Comparison of ENCODE assay signal across 10 mouse cellular contexts in genomic region chr2:18690756-18691155, GRCm38 (mm10). TPM values are rescaled to one million over a fixed set of nuclear protein-coding genes. Genes with fewer than 3 reads are reported as not detected.
DNase-seq lines count a peak whose midpoint lies in the region; ATAC-seq and TF ChIP-seq lines count a peak whose summit lies in the region.
"Had no signal": no experiment of that assay in that cellular context is flagged by ENCODE, and none has a peak within 500 bp of the region (broad histone marks: within the 10 kb centered on the region; RNA-seq: fewer than 3 reads in every experiment).

No protein-coding gene starts in this region.

- TF ChIP-seq EP300 in heart, postnatal 0 days (IDR thresholded peaks at IDR 0.05; ENCODE audit: low read depth): no peak

- peaks cover 17% of the 10 kb centered on the region for H3K4me1 ChIP-seq in heart, postnatal 0 days (ENCODE audit: control insufficient read depth, insufficient read depth)
- H3K4me1 ChIP-seq in embryonic facial prominence, embryonic 10.5 days: peaks cover 32% of the 10 kb centered on the region
- H3K4me1 ChIP-seq in hindbrain, embryonic 12.5 days: peaks cover 17% of the 10 kb centered on the region
- peaks cover 18% of the 10 kb centered on the region for H3K4me1 ChIP-seq in midbrain, embryonic 14.5 days (ENCODE audit: control insufficient read depth, insufficient read depth, low read length)

- H3K4me3 ChIP-seq in heart, postnatal 0 days (ENCODE audit: low read depth, low read length): peak overlapping the region; percentile 53; the same call in 1 of the 2 replicates
- peak overlapping the region; percentile 64 for H3K4me3 ChIP-seq in embryonic facial prominence, embryonic 10.5 days
- H3K4me3 ChIP-seq in hindbrain, embryonic 12.5 days: 0 out of 2 replicates have a peak overlapping the region, but pooled peaks have one; percentile 49
- peak overlapping the region; percentile 44; the same call in 1 of the 2 replicates for H3K4me3 ChIP-seq in midbrain, embryonic 14.5 days (replicated peaks; ENCODE audit: low read depth, low read length)
- H3K4me3 ChIP-seq: erythroblast, embryonic 14.5 days had no signal

- TF ChIP-seq CTCF in heart, postnatal 0 days (IDR thresholded peaks at IDR 0.05; ENCODE audit: low read depth): no peak

- no peak overlapping the region for H3K27ac ChIP-seq in heart, postnatal 0 days (ENCODE audit: low read depth)
- H3K27ac ChIP-seq in embryonic facial prominence, embryonic 10.5 days (replicated peaks): no peak overlapping the region
- H3K27ac ChIP-seq in hindbrain, embryonic 12.5 days: no peak overlapping the region
- H3K27ac ChIP-seq in midbrain, embryonic 14.5 days (replicated peaks; ENCODE audit: low read depth, low read length): no peak overlapping the region

- H3K9ac ChIP-seq in heart, postnatal 0 days (replicated peaks; ENCODE audit: low read depth, low read length): no peak overlapping the region
- H3K9ac ChIP-seq in hindbrain, embryonic 12.5 days: no peak overlapping the region
- no peak overlapping the region for H3K9ac ChIP-seq in midbrain, embryonic 14.5 days (replicated peaks; ENCODE audit: low read length)

- peaks cover 83% of the 10 kb centered on the region for H3K27me3 ChIP-seq in heart, postnatal 0 days (ENCODE audit: control insufficient read depth, insufficient read depth, low read length)
- peaks cover 92% of the 10 kb centered on the region for H3K27me3 ChIP-seq in embryonic facial prominence, embryonic 10.5 days (replicated peaks; ENCODE audit: low read depth, poor library complexity, severe bottlenecking)
- H3K27me3 ChIP-seq in hindbrain, embryonic 12.5 days: peaks cover 69% of the 10 kb centered on the region
- H3K27me3 ChIP-seq in midbrain, embryonic 14.5 days (ENCODE audit: control insufficient read depth, insufficient read depth, low read length): peaks cover 76% of the 10 kb centered on the region

- intact Hi-C loops in heart, postnatal 14 days (cut with DNase I): loop anchor here (5.0 kb wide), 3 partner anchors 103 to 307 kb away; partner anchors contain the start of genes 4930426L09Rik, Dnajc1 and Pip4k2a

- H3K36me3 ChIP-seq in heart, postnatal 0 days (replicated peaks; ENCODE audit: control insufficient read depth, insufficient read depth, low read length): no peaks in the 10 kb centered on the region
- no peaks in the 10 kb centered on the region for H3K36me3 ChIP-seq in embryonic facial prominence, embryonic 10.5 days (replicated peaks)
- no peaks in the 10 kb centered on the region for H3K36me3 ChIP-seq in hindbrain, embryonic 12.5 days
- H3K36me3 ChIP-seq in midbrain, embryonic 14.5 days (ENCODE audit: control insufficient read depth, insufficient read depth, low read length): no peaks in the 10 kb centered on the region

- peak overlapping the region; percentile 66; the same call in 1 of the 2 replicates for H3K4me2 ChIP-seq in heart, postnatal 0 days (ENCODE audit: low read depth, low read length)
- H3K4me2 ChIP-seq in hindbrain, embryonic 12.5 days (replicated peaks): peak overlapping the region; percentile 81
- peak overlapping the region; percentile 84 for H3K4me2 ChIP-seq in midbrain, embryonic 14.5 days (ENCODE audit: low read length)

- 6% methylated on average over 9 of the region's 9 CpGs for WGBS in heart, postnatal 0 days
- WGBS in embryonic facial prominence, embryonic 10.5 days: 1% methylated on average over 9 of the region's 9 CpGs
- 2% methylated on average over 9 of the region's 9 CpGs for WGBS in hindbrain, embryonic 12.5 days
- under 1% methylated on average over 9 of the region's 9 CpGs for WGBS in midbrain, embryonic 14.5 days

- no peak for DNase-seq in heart, postnatal 0 days (ENCODE audit: low spot score)
- DNase-seq in heart, postnatal 14 days: no peak
- no peak for DNase-seq in embryonic facial prominence, embryonic 10.5 days (ENCODE audit: low spot score)
- DNase-seq in midbrain, embryonic 14.5 days: peak; percentile 53
- no peak for DNase-seq in spleen, postnatal 4 days (ENCODE audit: low spot score in 2 of 2)
- DNase-seq in embryo, embryonic 10.5 days (ENCODE audit: low spot score): no peak
- no peak for DNase-seq in kidney, postnatal 14 days
- DNase-seq: lung, postnatal 36 days had no signal

- H3K9me3 ChIP-seq in heart, postnatal 0 days (replicated peaks; ENCODE audit: control insufficient read depth, low read length): no peaks in the 10 kb centered on the region
- no peaks in the 10 kb centered on the region for H3K9me3 ChIP-seq in embryonic facial prominence, embryonic 10.5 days
- H3K9me3 ChIP-seq in hindbrain, embryonic 12.5 days (replicated peaks): no peaks in the 10 kb centered on the region
- 0 out of 2 replicates have a peak, but pooled peaks cover 3% of the 10 kb centered on the region for H3K9me3 ChIP-seq in midbrain, embryonic 14.5 days (ENCODE audit: control insufficient read depth, low read length)

- ATAC-seq in heart, postnatal 0 days (ENCODE audit: insufficient read depth, low read depth): no peak
- ATAC-seq in hindbrain, embryonic 12.5 days (ENCODE audit: low FRiP score): no peak
- ATAC-seq in midbrain, embryonic 14.5 days (ENCODE audit: low FRiP score, low TSS enrichment): no peak

RNA-seq across cellular contexts. Expression of gene Spag6, which starts 3.1 kb away (rescaled TPM):
- total RNA-seq in heart, postnatal 0 days (2014; rRNA removed; ENCODE audit: low replicate concordance): not detected in 2 replicates
- polyA plus RNA-seq in heart, postnatal 0 days (2015; fragmentation: Nextera tagmentation; extraction: Ambion mirVana): 0.10 and 0.14 TPM in 2 replicates
- total RNA-seq in heart, postnatal 14 days (2021): not detected
- 0.25 and 0.31 TPM in 2 replicates for polyA plus RNA-seq in embryonic facial prominence, embryonic 10.5 days (2016; fragmentation: Nextera tagmentation; extraction: Ambion mirVana)
- polyA plus RNA-seq in hindbrain, embryonic 12.5 days (2016; fragmentation: Nextera tagmentation; extraction: Ambion mirVana): 0.22 and 0.35 TPM in 2 replicates
- polyA plus RNA-seq in midbrain, embryonic 14.5 days (2014; fragmentation: Nextera tagmentation; extraction: Ambion mirVana): 0.20 and 0.25 TPM in 2 replicates
- polyA plus RNA-seq: erythroblast, embryonic 14.5 days had no signal

RNA-seq across cellular contexts. Expression of gene Bmi1, which starts 13.9 kb away (rescaled TPM):
- 46.6 and 50.7 TPM in 2 replicates for total RNA-seq in heart, postnatal 0 days (2014; rRNA removed; ENCODE audit: low replicate concordance)
- 14.7 and 15.8 TPM in 2 replicates for polyA plus RNA-seq in heart, postnatal 0 days (2015; fragmentation: Nextera tagmentation; extraction: Ambion mirVana)
- 10 to 100 TPM; 55.6 to 65.1 TPM for total RNA-seq in heart, postnatal 14 days (2021)
- 26.3 and 26.6 TPM in 2 replicates for polyA plus RNA-seq in embryonic facial prominence, embryonic 10.5 days (2016; fragmentation: Nextera tagmentation; extraction: Ambion mirVana)
- polyA plus RNA-seq in hindbrain, embryonic 12.5 days (2016; fragmentation: Nextera tagmentation; extraction: Ambion mirVana): 42.4 and 46.8 TPM in 2 replicates
- 34.1 and 43.6 TPM in 2 replicates for polyA plus RNA-seq in midbrain, embryonic 14.5 days (2014; fragmentation: Nextera tagmentation; extraction: Ambion mirVana)

RNA-seq across cellular contexts. Expression of gene Commd3, which starts 18.6 kb away (rescaled TPM):
- 201 and 342 TPM in 2 replicates for total RNA-seq in heart, postnatal 0 days (2014; rRNA removed; ENCODE audit: low replicate concordance)
- 278 and 291 TPM in 2 replicates for polyA plus RNA-seq in heart, postnatal 0 days (2015; fragmentation: Nextera tagmentation; extraction: Ambion mirVana)
- total RNA-seq in heart, postnatal 14 days (2021): 100 to 1,000 TPM; 111 to 118 TPM
- polyA plus RNA-seq in embryonic facial prominence, embryonic 10.5 days (2016; fragmentation: Nextera tagmentation; extraction: Ambion mirVana): 99.3 and 116 TPM in 2 replicates
- 174 and 180 TPM in 2 replicates for polyA plus RNA-seq in hindbrain, embryonic 12.5 days (2016; fragmentation: Nextera tagmentation; extraction: Ambion mirVana)
- 202 and 219 TPM in 2 replicates for polyA plus RNA-seq in midbrain, embryonic 14.5 days (2014; fragmentation: Nextera tagmentation; extraction: Ambion mirVana)
